29 mouse cellular contexts compared by ENCODE assay signal in genomic region chr1:62809601-62810228, GRCm38 (mm10).
DNase-seq lines count a peak whose midpoint lies in the region; ATAC-seq and TF ChIP-seq lines count a peak whose summit lies in the region.
"Had no signal": no experiment of that assay in that cellular context is flagged by ENCODE, and none has a peak within 500 bp of the region (broad histone marks: within the 10 kb centered on the region; RNA-seq: fewer than 3 reads in every experiment).

No protein-coding gene starts in this region.

- TF ChIP-seq CTCF in kidney, adult 2 months (conservative IDR thresholded peaks at IDR 0.05; ENCODE audit: insufficient read depth, insufficient read length, low read depth, low read length) = no peak
- TF ChIP-seq CTCF in liver, adult 2 months (IDR thresholded peaks at IDR 0.05; ENCODE audit: low read depth, low read length) = no peak

- DNase-seq in kidney, adult 2 months = peak; percentile 40
- DNase-seq in liver, adult 2 months (ENCODE audit: extremely low read depth, low read depth, low spot score) = peak; percentile 98
- no peak for DNase-seq in embryo, embryonic 10 days (ENCODE audit: low spot score)
- DNase-seq in cerebellum, postnatal 36 days = no peak
- DNase-seq: adrenal gland, postnatal 10 days; adrenal gland, postnatal 36 days; B cell, adult 2 months; cerebellum, adult 18-20 months; cerebellum, adult 9-10 months; forebrain, postnatal 0 days; gastrocnemius, adult 2 months; gastrocnemius, postnatal 14 days; heart, adult 2 months; heart, postnatal 14 days; heart, postnatal 4 days had no signal

- no peak for TF ChIP-seq POLR2A in kidney, adult 2 months (IDR thresholded peaks at IDR 0.05; ENCODE audit: low read depth, low read length)
- TF ChIP-seq POLR2A in liver, adult 2 months (IDR thresholded peaks at IDR 0.05; ENCODE audit: extremely low read depth, insufficient read depth, low read length) = no peak

- no peaks in the 10 kb centered on the region for H3K4me1 ChIP-seq in kidney, adult 2 months (ENCODE audit: control insufficient read depth, insufficient read depth, low read length)
- peaks cover 5% of the 10 kb centered on the region; the same call in 1 of the 2 replicates for H3K4me1 ChIP-seq in kidney, embryonic 15.5 days
- H3K4me1 ChIP-seq in liver, adult 2 months (ENCODE audit: control insufficient read depth, insufficient read depth, low read length) = peaks cover 11% of the 10 kb centered on the region
- no peaks in the 10 kb centered on the region for H3K4me1 ChIP-seq in liver, embryonic 12.5 days
- 0 out of 2 replicates have a peak, but pooled peaks cover 4% of the 10 kb centered on the region for H3K4me1 ChIP-seq in brown adipose tissue, adult 24 weeks (ENCODE audit: control insufficient read depth, insufficient read depth, insufficient read length, low read length)

- no peak overlapping the region for H3K27ac ChIP-seq in kidney, adult 2 months (ENCODE audit: insufficient read depth, low read depth, low read length)
- H3K27ac ChIP-seq in kidney, embryonic 15.5 days = no peak overlapping the region
- H3K27ac ChIP-seq in liver, adult 2 months (replicated peaks; ENCODE audit: insufficient read depth, low read depth, low read length) = peak overlapping the region; percentile 88
- H3K27ac ChIP-seq in liver, embryonic 12.5 days = no peak overlapping the region
- H3K27ac ChIP-seq in brown adipose tissue, adult 24 weeks (replicated peaks; ENCODE audit: low read depth, low read length) = 0 out of 2 replicates have a peak overlapping the region, but pooled peaks have one; percentile 3
- H3K27ac ChIP-seq: embryonic facial prominence, embryonic 12.5 days; embryonic facial prominence, embryonic 15.5 days; gastrocnemius, adult 2 months; heart, adult 2 months; heart, embryonic 10.5 days; heart, embryonic 13.5 days; hindbrain, embryonic 14.5 days; hindbrain, postnatal 0 days had no signal

- H3K27me3 ChIP-seq in kidney, adult 2 months (replicated peaks; ENCODE audit: control insufficient read depth, insufficient read depth, low read length) = no peaks in the 10 kb centered on the region
- no peaks in the 10 kb centered on the region for H3K27me3 ChIP-seq in kidney, embryonic 15.5 days
- H3K27me3 ChIP-seq in liver, adult 2 months (ENCODE audit: control insufficient read depth, insufficient read depth, low read length) = no peaks in the 10 kb centered on the region
- H3K27me3 ChIP-seq in liver, embryonic 12.5 days (replicated peaks) = no peaks in the 10 kb centered on the region
- H3K27me3 ChIP-seq: CH12.LX; embryonic facial prominence, embryonic 12.5 days; embryonic facial prominence, embryonic 15.5 days; heart, embryonic 13.5 days; Patski had no signal

- no peak overlapping the region for H3K4me3 ChIP-seq in kidney, adult 2 months (ENCODE audit: insufficient read depth, low read depth, low read length)
- no peak overlapping the region for H3K4me3 ChIP-seq in kidney, embryonic 15.5 days (replicated peaks)
- H3K4me3 ChIP-seq in liver, adult 2 months (ENCODE audit: insufficient read depth, low read depth, low read length) = no peak overlapping the region
- no peak overlapping the region for H3K4me3 ChIP-seq in liver, embryonic 12.5 days
- no peak overlapping the region for H3K4me3 ChIP-seq in brown adipose tissue, adult 24 weeks (ENCODE audit: insufficient read depth, low read depth, low read length)
- H3K4me3 ChIP-seq: embryonic facial prominence, embryonic 12.5 days; embryonic facial prominence, embryonic 15.5 days; gastrocnemius, adult 2 months; heart, adult 2 months; heart, embryonic 10.5 days; heart, embryonic 13.5 days had no signal

- H3K79me2 ChIP-seq in liver, adult 2 months (ENCODE audit: control insufficient read depth, insufficient read depth, low read length) = no peaks in the 10 kb centered on the region

- H3K9ac ChIP-seq in kidney, embryonic 15.5 days = no peak overlapping the region
- no peak overlapping the region; the same call in 1 of the 2 replicates for H3K9ac ChIP-seq in liver, adult 2 months (ENCODE audit: low read depth, low read length)
- no peak overlapping the region for H3K9ac ChIP-seq in liver, embryonic 12.5 days
- H3K9ac ChIP-seq: embryonic facial prominence, embryonic 12.5 days; embryonic facial prominence, embryonic 15.5 days; forebrain, postnatal 0 days; heart, embryonic 13.5 days; hindbrain, embryonic 14.5 days had no signal

- H3K9me3 ChIP-seq in kidney, embryonic 15.5 days (replicated peaks) = no peaks in the 10 kb centered on the region
- H3K9me3 ChIP-seq in liver, embryonic 12.5 days (replicated peaks) = no peaks in the 10 kb centered on the region
- H3K9me3 ChIP-seq: embryonic facial prominence, embryonic 12.5 days; embryonic facial prominence, embryonic 15.5 days; G1E; heart, embryonic 10.5 days; heart, embryonic 13.5 days had no signal

- H3K4me2 ChIP-seq in kidney, embryonic 15.5 days = no peak overlapping the region
- H3K4me2 ChIP-seq in liver, embryonic 12.5 days = no peak overlapping the region
- H3K4me2 ChIP-seq: embryonic facial prominence, embryonic 12.5 days; embryonic facial prominence, embryonic 15.5 days; heart, embryonic 13.5 days; hindbrain, embryonic 14.5 days had no signal

- no peaks in the 10 kb centered on the region for H3K36me3 ChIP-seq in kidney, adult 2 months (ENCODE audit: control insufficient read depth, insufficient read depth, low read length)
- H3K36me3 ChIP-seq in kidney, embryonic 15.5 days = no peaks in the 10 kb centered on the region
- H3K36me3 ChIP-seq in liver, adult 2 months (ENCODE audit: control insufficient read depth, insufficient read depth, low read length) = no peaks in the 10 kb centered on the region
- no peaks in the 10 kb centered on the region for H3K36me3 ChIP-seq in liver, embryonic 12.5 days
- H3K36me3 ChIP-seq: embryonic facial prominence, embryonic 12.5 days; embryonic facial prominence, embryonic 15.5 days; G1E; heart, embryonic 10.5 days; heart, embryonic 13.5 days had no signal

- no peak for ATAC-seq in kidney, embryonic 15.5 days (replicated peaks; ENCODE audit: low FRiP score)
- no peak for ATAC-seq in liver, embryonic 12.5 days
- ATAC-seq: forebrain, embryonic 14.5 days; forebrain, postnatal 0 days; hindbrain, postnatal 0 days; inflammation-experienced regulatory T-cells, adult 6 months; Patski had no signal

- 71% methylated on average over 8 of the region's 8 CpGs for WGBS in kidney, adult 2 months
- 78% methylated on average over 8 of the region's 8 CpGs for WGBS in kidney, embryonic 15.5 days
- 31% methylated on average over 8 of the region's 8 CpGs for WGBS in liver, adult 2 months
- WGBS in liver, embryonic 12.5 days (ENCODE audit: insufficient replicate concordance) = 61% methylated on average over 8 of the region's 8 CpGs

Comparison
In these comparisons a context has a peak if more than half of its experiments do, and no peak if none do; other contexts are left out.
1. H3K27ac ChIP-seq: peak in liver, adult 2 months (single experiment) and brown adipose tissue, adult 24 weeks (single experiment); none in kidney, adult 2 months (single experiment), kidney, embryonic 15.5 days (single experiment) and liver, embryonic 12.5 days (single experiment).
2. DNase-seq: peak in kidney, adult 2 months (single experiment) and liver, adult 2 months (single experiment); none in embryo, embryonic 10 days (single experiment) and cerebellum, postnatal 36 days (0 of 2).